Mouse (Mus musculus): ENCODE data around the gene Anapc11. TPM values are rescaled to one million over a fixed set of nuclear protein-coding genes. Genes with fewer than 3 reads are reported as not detected.
"Not testable (repeated sequence)": the region's sequence is repeated elsewhere in the genome, so short reads cannot be mapped to it uniquely, and the experiment has no call there.

Anapc11 gene
- total and polyA plus RNA-seq, 2 experiments from 2014 or later: 43.4 to 163 TPM

GRCm38 (mm10) chr11:120550810-120551440 lies 47.3 kb upstream of the Anapc11 start, which contains the start of gene Ppp1r27:
Gene Ppp1r27 (minus strand): TSS chr11:120551132.
- H3K27ac ChIP-seq (ENCODE audit: low read depth): peak within 1 kb of the TSS; percentile 95
- no peak for DNase-seq (ENCODE audit: low spot score)
- no peaks in the 10 kb centered on the region for H3K36me3 ChIP-seq (replicated peaks; ENCODE audit: control insufficient read depth, insufficient read depth, low read length)
- peak within 1 kb of the TSS; percentile 92 for H3K4me2 ChIP-seq (ENCODE audit: low read depth, low read length)
- peaks cover 22% of the 10 kb centered on the region for H3K4me1 ChIP-seq (ENCODE audit: control insufficient read depth, insufficient read depth)
- no peak for ATAC-seq (ENCODE audit: insufficient read depth, low read depth)
- H3K4me3 ChIP-seq (ENCODE audit: low read depth, low read length): peak within 1 kb of the TSS; percentile 94
- TF ChIP-seq EP300 (IDR thresholded peaks at IDR 0.05; ENCODE audit: low read depth) (no peak), CTCF (IDR thresholded peaks at IDR 0.05; ENCODE audit: low read depth) (no peak)
- WGBS: 92% methylated on average over 28 of the region's 28 CpGs
- no peaks in the 10 kb centered on the region for H3K9me3 ChIP-seq (replicated peaks; ENCODE audit: control insufficient read depth, low read length)
- no peaks in the 10 kb centered on the region for H3K27me3 ChIP-seq (ENCODE audit: control insufficient read depth, insufficient read depth, low read length)
- peak within 1 kb of the TSS; percentile 97 for H3K9ac ChIP-seq (replicated peaks; ENCODE audit: low read depth, low read length)

GRCm38 (mm10) chr11:120552736-120553135 lies 45.5 kb upstream of the Anapc11 start:
- DNase-seq (ENCODE audit: low spot score) (no peak), ATAC-seq (ENCODE audit: insufficient read depth, low read depth) (no peak)
- H3K9ac ChIP-seq (replicated peaks; ENCODE audit: low read depth, low read length): no peak overlapping the region
- no peak overlapping the region for H3K27ac ChIP-seq (ENCODE audit: low read depth)
- peaks cover 18% of the 10 kb centered on the region for H3K4me1 ChIP-seq (ENCODE audit: control insufficient read depth, insufficient read depth)
- H3K27me3 ChIP-seq (ENCODE audit: control insufficient read depth, insufficient read depth, low read length): no peaks in the 10 kb centered on the region
- H3K36me3 ChIP-seq (replicated peaks; ENCODE audit: control insufficient read depth, insufficient read depth, low read length): no peaks in the 10 kb centered on the region
- H3K4me3 ChIP-seq (ENCODE audit: low read depth, low read length): no peak overlapping the region
- H3K4me2 ChIP-seq (ENCODE audit: low read depth, low read length): no peak overlapping the region
- 0 out of 2 replicates have a peak, but pooled peaks cover 2% of the 10 kb centered on the region for H3K9me3 ChIP-seq (replicated peaks; ENCODE audit: control insufficient read depth, low read length)
- WGBS: 54% methylated on average over 5 of the region's 5 CpGs
- TF ChIP-seq EP300 (IDR thresholded peaks at IDR 0.05; ENCODE audit: low read depth) (no peak), CTCF (IDR thresholded peaks at IDR 0.05; ENCODE audit: low read depth) (no peak)

- H3K4me3 ChIP-seq (ENCODE audit: low read depth, low read length): no peak overlapping the region
- H3K4me1 ChIP-seq (ENCODE audit: control insufficient read depth, insufficient read depth): peaks cover 5% of the 10 kb centered on the region
- H3K9ac ChIP-seq (replicated peaks; ENCODE audit: low read depth, low read length): no peak overlapping the region
- H3K9me3 ChIP-seq (replicated peaks; ENCODE audit: control insufficient read depth, low read length): 0 out of 2 replicates have a peak, but pooled peaks cover 2% of the 10 kb centered on the region
- TF ChIP-seq EP300 (IDR thresholded peaks at IDR 0.05; ENCODE audit: low read depth) (peak; percentile 66; the same call in 1 of the 2 replicates), CTCF (IDR thresholded peaks at IDR 0.05; ENCODE audit: low read depth) (no peak)
- H3K27me3 ChIP-seq (ENCODE audit: control insufficient read depth, insufficient read depth, low read length): no peaks in the 10 kb centered on the region
- peaks cover 7% of the 10 kb centered on the region for H3K36me3 ChIP-seq (replicated peaks; ENCODE audit: control insufficient read depth, insufficient read depth, low read length)
- 33% methylated on average over 7 of the region's 7 CpGs for WGBS
- ATAC-seq (ENCODE audit: insufficient read depth, low read depth) (peak; percentile 73; the same call in 1 of the 2 replicates), DNase-seq (ENCODE audit: low spot score) (no peak)
- no peak overlapping the region for H3K4me2 ChIP-seq (ENCODE audit: low read depth, low read length)
- H3K27ac ChIP-seq (ENCODE audit: low read depth): peak overlapping the region; percentile 39
Observed at GRCm38 (mm10) chr11:120554834-120555233, 43.4 kb upstream of the Anapc11 start.

GRCm38 (mm10) chr11:120555260-120555659 lies 43.0 kb upstream of the Anapc11 start:
- no peak for DNase-seq (ENCODE audit: low spot score)
- peak overlapping the region; percentile 39 for H3K27ac ChIP-seq (ENCODE audit: low read depth)
- H3K27me3 ChIP-seq (ENCODE audit: control insufficient read depth, insufficient read depth, low read length): no peaks in the 10 kb centered on the region
- ATAC-seq (ENCODE audit: insufficient read depth, low read depth): 0 out of 2 replicates have a peak, but pooled peaks have one; percentile 28
- TF ChIP-seq CTCF (IDR thresholded peaks at IDR 0.05; ENCODE audit: low read depth): no peak
- no peak for TF ChIP-seq EP300 (IDR thresholded peaks at IDR 0.05; ENCODE audit: low read depth)
- no peak overlapping the region for H3K4me2 ChIP-seq (ENCODE audit: low read depth, low read length)
- peaks cover 1% of the 10 kb centered on the region for H3K4me1 ChIP-seq (ENCODE audit: control insufficient read depth, insufficient read depth)
- H3K9ac ChIP-seq (replicated peaks; ENCODE audit: low read depth, low read length): no peak overlapping the region
- H3K4me3 ChIP-seq (ENCODE audit: low read depth, low read length): no peak overlapping the region
- WGBS: 37% methylated on average over 2 of the region's 2 CpGs
- H3K9me3 ChIP-seq (replicated peaks; ENCODE audit: control insufficient read depth, low read length): 0 out of 2 replicates have a peak, but pooled peaks cover 2% of the 10 kb centered on the region
- peaks cover 11% of the 10 kb centered on the region for H3K36me3 ChIP-seq (replicated peaks; ENCODE audit: control insufficient read depth, insufficient read depth, low read length)

GRCm38 (mm10) chr11:120558843-120559242 lies 39.4 kb upstream of the Anapc11 start:
- not testable (repeated sequence) for H3K4me1 ChIP-seq (ENCODE audit: control insufficient read depth, insufficient read depth)
- WGBS: 81% methylated on average over 6 of the region's 6 CpGs
- peaks cover 47% of the 10 kb centered on the region for H3K36me3 ChIP-seq (replicated peaks; ENCODE audit: control insufficient read depth, insufficient read depth, low read length)

More at GRCm38 (mm10) chr11:120558843-120559242, 39.4 kb upstream of the Anapc11 start:
- not testable (repeated sequence) for DNase-seq (ENCODE audit: low spot score); H3K4me2 ChIP-seq (ENCODE audit: low read depth, low read length); ATAC-seq (ENCODE audit: insufficient read depth, low read depth); H3K27me3 ChIP-seq (ENCODE audit: control insufficient read depth, insufficient read depth, low read length); H3K4me3 ChIP-seq (ENCODE audit: low read depth, low read length); H3K9ac ChIP-seq (replicated peaks; ENCODE audit: low read depth, low read length); H3K9me3 ChIP-seq (replicated peaks; ENCODE audit: control insufficient read depth, low read length); H3K27ac ChIP-seq (ENCODE audit: low read depth)
